Mouse (Mus musculus) lung, postnatal 36 days (tissue): ENCODE data around the gene Olfr1341.
A peak's percentile ranks its signal among the peaks of the same experiment; 100 is the strongest.

Source experiments
- DNase-seq: peaks from one replicate; pipeline ENCODE4 v3.0.0; 2022; ENCODE audit warnings: mixed read lengths

Gene Olfr1341

GRCm38 (mm10) chr4:118703223-118703622 is at the start of gene Olfr1341:
TSS of gene Olfr1341 (plus strand) at chr4:118703523.
- DNase-seq: no peak

- DNase-seq: no peak
Measured at GRCm38 (mm10) chr4:118658652-118659051, 44.7 kb upstream of the Olfr1341 start, which contains the start of gene Olfr62. TSS of gene Olfr62 (plus strand) at chr4:118658952.

GRCm38 (mm10) chr4:118687086-118687485 is 16.2 kb upstream of the Olfr1341 start:
- peak; percentile 22 for DNase-seq

- DNase-seq: no peak
Measured at GRCm38 (mm10) chr4:118692412-118692973, 10.8 kb upstream of the Olfr1341 start, which contains the start of gene Olfr1342. TSS of gene Olfr1342 (minus strand) at chr4:118692756.

GRCm38 (mm10) chr4:118693812-118694211 is 9.5 kb upstream of the Olfr1341 start:
- DNase-seq: no peak

- no peak for DNase-seq
Measured at GRCm38 (mm10) chr4:118708086-118708485, 4.8 kb downstream of the Olfr1341 start.

- DNase-seq: no peak
Measured at GRCm38 (mm10) chr4:118711656-118712055, 8.3 kb downstream of the Olfr1341 start.

- no peak for DNase-seq
Measured at GRCm38 (mm10) chr4:118719838-118720237, 16.5 kb downstream of the Olfr1341 start, which contains the start of gene Olfr1340. TSS of gene Olfr1340 (plus strand) at chr4:118720138.

- DNase-seq: peak; percentile 1
Measured at GRCm38 (mm10) chr4:118721742-118722483, 18.6 kb downstream of the Olfr1341 start.

- DNase-seq: no peak
Measured at GRCm38 (mm10) chr4:118731875-118732274, 28.6 kb downstream of the Olfr1341 start, which contains the start of gene Olfr1339. TSS of gene Olfr1339 (plus strand) at chr4:118732175.

- DNase-seq: no peak
Measured at GRCm38 (mm10) chr4:118739574-118739973, 36.3 kb downstream of the Olfr1341 start.

GRCm38 (mm10) chr4:118740988-118741698 is 37.8 kb downstream of the Olfr1341 start:
- no peak for DNase-seq

GRCm38 (mm10) chr4:118741881-118742280 is 38.6 kb downstream of the Olfr1341 start:
- DNase-seq: no peak

- DNase-seq: no peak
Measured at GRCm38 (mm10) chr4:118758637-118759036, 55.3 kb downstream of the Olfr1341 start, which contains the start of gene Olfr1338. TSS of gene Olfr1338 (minus strand) at chr4:118758737.
